Mouse (Mus musculus) cerebellum, postnatal 4 days (tissue): ENCODE results near the gene 2810006K23Rik.
"Not testable (repeated sequence)": the region's sequence is repeated elsewhere in the genome, so short reads cannot be mapped to it uniquely, and the experiment has no call there.

Source experiments
- DNase-seq, 2 experiments: peaks; one replicate each; pipeline ENCODE4 v3.0.0; 2022; ENCODE audit warnings: low spot score in 2 of 2, mixed read lengths in 1 of 2

The 2810006K23Rik gene

GRCm38 (mm10) chr5:124349196-124349595, 21.3 kb downstream of the 2810006K23Rik start:
- peak in 1 of 2 experiments; percentile 65 for DNase-seq

GRCm38 (mm10) chr5:124350350-124350749, 22.5 kb downstream of the 2810006K23Rik start:
- no peak for DNase-seq

- peak; percentile 63 to 87 for DNase-seq
Measured at GRCm38 (mm10) chr5:124351111-124351560, 23.2 kb downstream of the 2810006K23Rik start.

- DNase-seq = no peak
Measured at GRCm38 (mm10) chr5:124351604-124352003, 23.7 kb downstream of the 2810006K23Rik start.

- DNase-seq = peak; percentile 72 to 88
Measured at GRCm38 (mm10) chr5:124352141-124352920, 24.4 kb downstream of the 2810006K23Rik start.

GRCm38 (mm10) chr5:124353011-124353725, 25.3 kb downstream of the 2810006K23Rik start:
- DNase-seq = peak in 1 of 2 experiments; percentile 64

GRCm38 (mm10) chr5:124353726-124354547, 26.0 kb downstream of the 2810006K23Rik start:
- DNase-seq = peak in 1 of 2 experiments; percentile 41

- peak in 1 of 2 experiments; percentile 52 for DNase-seq
Measured at GRCm38 (mm10) chr5:124354574-124355424, 26.9 kb downstream of the 2810006K23Rik start.

GRCm38 (mm10) chr5:124355425-124355959, 27.6 kb downstream of the 2810006K23Rik start:
- DNase-seq = no peak

- no peak for DNase-seq
Measured at GRCm38 (mm10) chr5:124356695-124357094, 28.8 kb downstream of the 2810006K23Rik start.

- no peak for DNase-seq
Measured at GRCm38 (mm10) chr5:124359641-124360040, 31.8 kb downstream of the 2810006K23Rik start.

GRCm38 (mm10) chr5:124362982-124363381, 35.1 kb downstream of the 2810006K23Rik start, which contains the start of gene Cdk2ap1:
Cdk2ap1 (minus strand) TSS chr5:124363082.
- DNase-seq = not testable (repeated sequence)

GRCm38 (mm10) chr5:124364173-124364918, 36.5 kb downstream of the 2810006K23Rik start:
- no peak for DNase-seq

- no peak for DNase-seq
Measured at GRCm38 (mm10) chr5:124365754-124366153, 37.9 kb downstream of the 2810006K23Rik start.

GRCm38 (mm10) chr5:124366721-124367120, 38.8 kb downstream of the 2810006K23Rik start:
- no peak for DNase-seq

- DNase-seq = no peak
Measured at GRCm38 (mm10) chr5:124374298-124374697, 46.4 kb downstream of the 2810006K23Rik start.

- DNase-seq = no peak
Measured at GRCm38 (mm10) chr5:124376401-124376800, 48.5 kb downstream of the 2810006K23Rik start.

- DNase-seq = no peak
Measured at GRCm38 (mm10) chr5:124377149-124377548, 49.3 kb downstream of the 2810006K23Rik start.

GRCm38 (mm10) chr5:124380121-124380520, 52.2 kb downstream of the 2810006K23Rik start:
- DNase-seq = no peak

GRCm38 (mm10) chr5:124387932-124388331, 60.0 kb downstream of the 2810006K23Rik start:
- DNase-seq = no peak
